Mouse (Mus musculus) 416B (cell line): ENCODE data around the gene Bcas3.

Experiments used
- DNase-seq: peaks from one replicate; pipeline ENCODE4 v3.0.0; 2011; ENCODE audit warnings: low read depth

Bcas3 gene

DNA sequence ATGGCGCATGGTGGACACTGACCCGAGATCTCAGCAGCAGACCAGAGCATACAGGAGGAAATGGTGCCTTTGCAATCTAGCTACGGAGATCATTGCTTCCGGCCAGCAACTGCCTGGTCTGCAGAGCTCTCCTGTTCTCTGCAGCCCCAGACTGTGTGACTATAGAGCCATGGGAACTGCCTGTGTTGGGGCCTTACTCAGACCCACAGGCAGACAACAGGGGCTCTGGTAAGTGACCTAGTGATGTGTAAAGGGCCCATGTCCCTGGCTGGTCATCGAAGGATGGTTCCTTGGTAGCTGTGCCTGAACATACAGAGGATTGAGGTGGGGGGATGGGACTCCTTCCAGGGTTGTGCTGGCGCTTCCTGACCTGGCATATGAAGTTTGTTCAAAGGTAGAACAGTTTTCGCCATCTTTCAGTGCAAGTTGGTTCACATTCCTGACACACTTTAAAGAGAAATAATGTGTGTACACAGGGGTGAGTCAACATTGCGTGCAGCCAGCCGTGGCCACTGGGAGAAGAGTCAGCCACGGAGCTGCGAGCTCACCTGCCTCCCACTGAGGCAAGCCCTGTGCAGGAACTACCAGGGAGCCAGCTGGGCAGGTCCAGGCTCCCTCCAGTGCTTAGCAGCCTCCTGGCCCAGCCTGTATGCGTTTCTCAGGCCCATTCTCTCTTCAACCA, 439.7 kb downstream of the Bcas3 start:
- no peak for DNase-seq

GRCm38 (mm10) chr11:85799456-85799855, 446.5 kb downstream of the Bcas3 start:
- no peak for DNase-seq

GRCm38 (mm10) chr11:85799856-85800255, 446.9 kb downstream of the Bcas3 start:
- no peak for DNase-seq

DNA sequence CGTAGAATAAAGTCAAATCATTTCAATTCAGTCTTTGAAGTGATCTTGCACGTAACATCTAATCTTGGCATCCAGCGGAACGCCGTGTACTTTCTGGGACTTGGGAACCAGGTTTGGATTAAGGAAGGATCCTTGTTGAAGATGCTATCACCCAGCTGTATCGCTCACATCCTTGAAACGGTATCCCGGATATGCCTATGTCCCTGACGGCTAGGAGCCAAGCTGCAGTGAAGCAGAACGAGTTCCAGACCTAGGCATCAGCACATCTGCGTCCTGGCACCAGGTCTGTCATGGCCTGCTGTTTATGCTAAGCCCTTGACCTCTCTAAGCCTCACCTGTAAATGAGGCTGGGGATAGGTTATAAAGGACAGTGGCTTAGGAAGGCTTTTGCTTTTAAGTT, 447.4 kb downstream of the Bcas3 start:
- DNase-seq = no peak

GRCm38 (mm10) chr11:85804048-85804447, 451.1 kb downstream of the Bcas3 start:
- no peak for DNase-seq

GRCm38 (mm10) chr11:85805779-85806178, 452.8 kb downstream of the Bcas3 start:
- DNase-seq = no peak

- no peak for DNase-seq
Observed at GRCm38 (mm10) chr11:85807353-85807752, 454.4 kb downstream of the Bcas3 start.

- DNase-seq = peak; percentile 13
Observed at GRCm38 (mm10) chr11:85811229-85811628, 458.3 kb downstream of the Bcas3 start.

DNA sequence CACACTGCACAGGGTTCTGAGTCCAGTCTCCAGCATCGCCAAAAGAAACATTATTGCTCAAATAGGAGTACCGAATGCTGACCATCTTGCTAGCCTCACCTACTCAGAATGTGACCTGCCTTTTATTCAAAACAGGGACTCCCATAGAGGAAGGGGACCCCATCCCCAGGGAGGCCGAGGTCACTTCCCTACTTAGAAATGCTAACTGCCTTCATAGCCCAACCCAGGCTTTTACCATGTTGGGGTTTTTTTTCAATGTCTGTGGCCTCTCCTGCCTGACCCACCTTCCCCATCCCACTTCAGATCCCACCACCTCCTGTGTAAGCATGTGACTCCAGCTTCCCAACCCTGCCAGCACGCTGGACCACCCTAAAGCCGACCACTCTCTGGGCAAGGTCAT, 458.7 kb downstream of the Bcas3 start:
- DNase-seq = no peak

DNA sequence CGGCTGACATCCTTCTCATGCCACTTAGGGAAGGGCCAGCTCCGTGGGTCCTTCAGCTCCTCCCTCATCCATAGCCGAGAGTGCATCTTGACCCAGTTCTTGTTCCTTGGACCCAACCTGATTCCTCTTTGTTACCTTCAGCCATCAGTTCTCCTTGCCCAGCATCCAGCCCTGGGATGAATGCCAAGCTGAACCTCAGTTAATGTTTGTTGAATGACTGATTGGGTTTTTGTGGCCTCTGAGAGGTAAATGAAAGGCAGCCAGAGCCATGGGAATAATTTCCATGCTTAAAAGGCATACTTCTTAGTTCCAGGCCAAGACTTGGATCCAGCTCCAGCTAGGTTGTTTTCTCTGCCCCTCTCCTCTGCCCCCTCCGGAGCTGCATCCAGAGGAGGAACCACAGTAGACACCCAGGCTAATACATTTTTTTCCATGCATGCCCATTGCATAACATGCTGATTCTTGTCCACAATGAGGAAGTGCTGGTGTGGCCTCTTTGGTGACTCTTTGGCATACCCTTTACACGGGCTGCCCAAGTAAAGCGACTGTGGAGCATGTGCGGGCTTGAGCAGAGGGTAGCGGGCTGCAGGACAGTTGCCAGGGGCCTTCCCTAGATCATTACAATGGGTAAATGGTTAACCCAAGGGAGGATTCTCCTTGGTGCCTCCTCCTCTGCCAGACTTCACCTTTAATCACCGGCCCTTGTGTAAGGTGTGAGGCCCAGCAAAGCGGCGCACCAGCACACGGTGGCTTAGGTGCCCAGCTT, 459.4 kb downstream of the Bcas3 start:
- DNase-seq = peak; percentile 53

GRCm38 (mm10) chr11:85814678-85815077, 461.7 kb downstream of the Bcas3 start:
- no peak for DNase-seq

DNA sequence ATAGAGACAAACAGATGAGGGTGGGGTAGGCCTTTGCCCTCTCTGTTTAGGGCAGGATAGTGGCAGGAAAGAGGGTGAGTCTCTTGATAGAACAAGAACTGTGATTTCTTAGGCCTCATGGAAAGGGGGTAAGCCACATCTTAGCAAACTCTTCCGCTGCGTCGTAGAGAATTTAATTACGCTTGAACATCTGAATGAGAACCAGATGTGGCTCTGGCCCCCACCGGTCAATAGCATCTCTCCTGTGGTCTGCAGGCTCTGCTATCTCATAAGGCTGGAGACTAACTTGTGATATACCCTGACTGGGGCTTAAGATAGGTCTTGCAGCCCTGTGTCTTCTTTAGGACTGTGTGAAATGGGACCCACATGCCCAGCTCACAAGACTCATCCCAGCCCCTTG, 463.5 kb downstream of the Bcas3 start:
- no peak for DNase-seq

DNA sequence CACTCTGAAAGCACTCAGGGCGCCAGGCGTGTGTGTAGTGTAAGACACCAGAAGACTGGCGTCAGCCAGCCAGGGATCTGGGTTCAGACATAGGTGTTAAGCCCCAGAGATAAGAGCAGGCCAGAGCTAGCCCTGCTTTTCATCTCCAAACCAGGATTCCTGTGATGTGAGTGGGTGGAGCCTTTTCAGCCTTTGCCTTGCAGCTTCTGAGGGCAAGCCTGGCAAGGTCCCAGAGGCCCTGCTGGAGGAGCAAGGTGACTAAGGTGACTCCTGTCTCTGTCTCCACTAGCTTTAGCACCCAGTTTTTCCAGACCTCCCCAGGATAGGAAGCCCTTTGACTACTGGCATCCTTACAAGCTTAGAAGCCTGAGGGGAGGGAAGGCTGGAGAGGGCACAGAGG, 465.4 kb downstream of the Bcas3 start:
- no peak for DNase-seq

- no peak for DNase-seq
Observed at GRCm38 (mm10) chr11:85820959-85821358, 468.0 kb downstream of the Bcas3 start.

DNA sequence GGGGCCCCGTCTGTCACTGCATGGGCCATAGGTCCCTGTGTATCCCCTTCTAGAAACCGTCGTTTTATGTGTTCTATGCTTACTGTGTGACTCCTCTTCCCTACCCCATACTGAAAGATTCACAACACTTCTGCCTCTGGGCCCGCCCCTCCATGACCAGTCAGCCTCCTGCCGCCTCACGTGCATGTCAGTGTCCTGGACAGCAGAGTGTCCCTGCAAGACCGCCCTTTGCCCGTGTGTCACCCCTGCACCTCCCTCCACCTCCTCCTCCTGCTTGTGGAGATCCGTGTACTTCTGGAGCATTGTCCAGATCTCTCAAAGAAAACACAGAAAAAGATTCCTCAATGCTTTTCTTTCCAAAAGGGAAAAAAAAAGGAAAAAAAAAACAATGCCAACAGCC, 468.7 kb downstream of the Bcas3 start:
- no peak for DNase-seq

DNA sequence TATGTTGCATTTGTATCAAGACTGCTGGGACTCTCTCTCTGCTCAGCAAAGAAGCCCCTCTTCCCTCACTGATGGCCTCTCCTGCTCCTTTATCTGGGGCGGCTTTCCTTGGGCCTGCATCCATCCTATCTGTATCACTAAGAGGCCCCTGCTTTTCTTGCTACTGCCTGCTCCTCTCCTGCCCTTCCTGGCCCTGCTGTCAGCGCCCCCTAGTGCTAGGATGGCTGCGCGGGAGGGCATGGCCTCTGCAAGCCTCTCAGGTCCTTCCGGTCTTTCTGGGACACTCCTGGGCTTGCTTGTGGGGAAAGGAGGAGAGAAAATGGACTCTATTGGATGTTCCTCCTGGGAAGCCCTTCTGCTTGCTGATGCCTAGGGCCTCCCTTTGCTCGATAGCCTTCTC, 470.2 kb downstream of the Bcas3 start:
- peak; percentile 72 for DNase-seq

GRCm38 (mm10) chr11:85823794-85824193, 470.8 kb downstream of the Bcas3 start:
- DNase-seq = no peak

- no peak for DNase-seq
Observed at GRCm38 (mm10) chr11:85825031-85825430, 472.1 kb downstream of the Bcas3 start.

GRCm38 (mm10) chr11:85825823-85826222, 472.9 kb downstream of the Bcas3 start:
- no peak for DNase-seq

DNA sequence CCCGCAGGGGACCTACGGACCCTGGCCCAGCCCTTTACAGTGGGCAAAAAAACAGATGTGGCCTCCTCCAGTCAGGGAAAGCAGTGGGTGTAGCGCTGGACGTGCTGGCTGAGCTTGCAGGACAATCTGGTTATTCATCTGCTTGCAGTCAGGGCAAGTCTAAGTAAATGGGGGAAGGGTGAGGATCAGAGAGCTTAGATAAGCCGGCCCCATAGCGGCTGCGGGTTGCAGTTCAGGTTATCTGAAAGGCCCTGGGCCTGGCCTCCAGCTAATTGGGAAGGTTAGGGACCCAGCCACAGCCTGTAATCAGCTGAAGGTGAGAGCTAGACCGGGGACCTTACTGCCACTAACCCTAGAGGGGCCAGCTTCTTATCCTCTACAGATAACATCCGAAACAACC, 474.4 kb downstream of the Bcas3 start:
- DNase-seq = no peak

- no peak for DNase-seq
Observed at GRCm38 (mm10) chr11:85828691-85829519, 475.9 kb downstream of the Bcas3 start.

DNA sequence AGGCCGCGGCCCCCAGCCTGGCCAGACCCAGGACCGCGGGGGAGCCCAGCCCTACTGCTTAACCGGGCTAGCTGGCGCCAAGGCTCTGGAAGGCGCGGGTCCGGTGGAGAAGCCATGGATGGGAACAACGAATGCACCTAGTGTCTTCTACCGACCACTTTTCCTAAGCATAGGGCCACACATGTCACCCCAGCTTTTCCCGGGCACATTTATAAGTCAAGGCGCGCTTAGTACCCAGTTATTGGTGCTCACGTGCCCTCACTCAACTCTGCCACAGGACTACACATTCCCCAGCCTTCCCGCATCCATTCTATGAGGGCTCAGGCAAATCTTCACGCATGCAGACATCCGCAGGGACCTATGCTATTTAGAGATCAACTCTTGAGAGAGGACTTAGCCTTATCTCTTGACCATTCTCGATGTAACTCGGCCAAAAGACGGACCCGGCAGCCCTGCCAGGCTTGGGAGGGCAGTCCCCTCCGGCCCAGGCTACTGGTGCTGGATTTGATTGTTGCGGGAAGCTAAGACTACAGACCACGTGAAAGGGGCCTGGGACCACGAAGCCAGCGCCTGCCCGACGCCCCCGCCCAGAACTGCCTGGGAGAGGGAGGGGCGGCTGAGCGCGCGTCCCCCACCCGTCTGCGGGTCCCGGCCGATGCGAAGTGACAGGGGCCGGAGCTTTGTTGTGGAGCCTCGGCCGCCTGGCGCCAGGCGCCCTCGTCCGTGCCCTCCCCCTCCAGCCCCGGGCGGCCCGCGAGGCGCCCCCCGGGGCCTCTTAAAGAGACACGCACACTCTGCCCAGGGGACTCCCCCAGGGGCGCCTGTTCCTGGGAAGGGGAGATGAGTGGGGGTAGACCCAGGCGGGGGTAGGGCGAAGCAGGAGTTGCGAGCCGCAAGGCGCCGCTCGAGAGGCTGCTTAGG, 476.8 kb downstream of the Bcas3 start:
- no peak for DNase-seq
